Mouse (Mus musculus): Measurements from ENCODE around the gene Hoxb2. TPM values are rescaled to one million over a fixed set of nuclear protein-coding genes. Genes with fewer than 3 reads are reported as not detected.
A peak's percentile ranks its signal among the peaks of the same experiment; 100 is the strongest.

Gene Hoxb2
- polyA plus RNA-seq, 1 experiment, result 0.20 TPM

DNA sequence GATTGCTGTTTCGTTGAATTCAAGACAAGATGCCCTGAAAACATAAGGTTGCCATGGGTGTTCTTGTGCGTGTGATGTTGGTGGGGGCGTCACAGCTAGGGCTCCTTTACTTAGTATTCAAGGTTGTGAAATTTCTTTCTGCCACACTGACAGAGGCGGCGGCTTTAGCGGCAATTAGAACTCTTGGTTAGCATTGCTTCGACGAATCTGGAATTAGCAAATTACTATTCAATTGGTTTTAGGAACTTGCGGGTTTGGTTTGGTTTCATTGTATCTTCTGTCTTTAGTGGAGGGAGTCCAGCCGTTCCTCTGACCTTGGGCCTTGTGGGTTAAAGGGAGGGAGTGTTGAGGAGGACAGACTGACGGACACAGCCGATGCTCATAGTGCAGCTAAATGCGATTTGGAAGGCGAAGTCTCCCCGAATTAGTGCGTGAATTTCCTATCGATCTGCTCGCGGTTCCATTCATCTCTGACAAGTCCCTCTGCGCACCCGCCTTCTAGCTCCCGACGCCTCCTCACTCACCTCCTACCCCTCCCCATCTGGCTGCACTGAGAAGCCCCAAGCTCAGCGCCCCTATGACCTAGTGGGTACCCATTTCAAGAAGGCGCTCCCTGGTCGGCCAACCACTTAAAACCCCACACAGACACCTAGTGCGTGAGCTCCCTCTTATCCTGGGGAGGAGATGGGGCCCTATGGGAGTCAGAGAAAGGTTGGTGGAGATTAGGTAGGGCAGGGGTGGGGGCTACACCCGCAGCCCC lies 32.5 kb upstream of the Hoxb2 start, which contains the start of gene Hoxb4:
Gene Hoxb4 (plus strand): TSS at position 660 of the 760 bp plus-strand sequence.
- Histone ChIP-seq H3K4me1 (ENCODE audit: control insufficient read depth, insufficient read depth, low read length) (peaks cover 7% of the 10 kb centered on the region), H3K36me3 (ENCODE audit: control insufficient read depth, insufficient read depth, low read length) (no peaks in the 10 kb centered on the region), H3K27me3 (ENCODE audit: control insufficient read depth, insufficient read depth, low read length) (peaks cover 13% of the 10 kb centered on the region; the same call in 1 of the 2 replicates), H3K4me3 (ENCODE audit: control insufficient read depth, low read depth, low read length) (peak within 1 kb of the TSS; percentile 34), H3K27ac (ENCODE audit: control insufficient read depth, insufficient read depth, low read depth, low read length) (no peak within 1 kb of the TSS)
- TF ChIP-seq POLR2A (IDR thresholded peaks at IDR 0.05; ENCODE audit: control insufficient read depth, low read depth, low read length) (no peak), CTCF (IDR thresholded peaks at IDR 0.05; ENCODE audit: control insufficient read depth, insufficient read depth, insufficient replicate concordance, low read depth, low read length) (no peak)

DNA sequence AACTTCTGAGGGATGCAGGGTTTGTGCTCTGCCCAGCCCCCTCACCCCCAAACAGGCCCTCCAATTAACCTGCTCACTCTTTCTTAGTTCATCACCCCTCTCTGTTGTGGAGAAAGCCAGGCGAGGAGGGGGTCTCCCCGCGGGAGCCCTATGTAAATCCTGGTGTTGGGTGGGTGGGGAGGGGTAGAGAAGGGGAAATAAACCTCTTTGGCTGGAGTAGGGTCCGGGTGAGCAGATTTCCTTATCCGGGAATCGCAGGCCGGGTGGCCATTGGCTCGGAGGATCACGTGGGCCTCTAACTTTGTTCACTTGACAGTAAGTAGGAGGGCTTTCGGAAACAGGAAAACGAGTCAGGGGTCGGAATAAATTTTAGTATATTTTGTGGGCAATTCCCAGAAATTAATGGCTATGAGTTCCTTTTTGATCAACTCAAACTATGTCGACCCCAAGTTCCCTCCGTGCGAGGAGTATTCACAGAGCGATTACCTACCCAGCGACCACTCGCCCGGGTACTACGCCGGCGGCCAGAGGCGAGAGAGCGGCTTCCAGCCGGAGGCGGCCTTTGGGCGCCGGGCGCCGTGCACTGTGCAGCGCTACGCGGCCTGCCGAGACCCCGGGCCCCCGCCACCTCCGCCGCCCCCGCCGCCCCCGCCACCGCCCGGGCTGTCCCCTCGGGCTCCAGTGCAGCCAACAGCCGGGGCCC lies 31.8 kb upstream of the Hoxb2 start:
- peaks cover 7% of the 10 kb centered on the region for H3K4me1 ChIP-seq (ENCODE audit: control insufficient read depth, insufficient read depth, low read length)
- H3K27me3 ChIP-seq (ENCODE audit: control insufficient read depth, insufficient read depth, low read length), result peaks cover 13% of the 10 kb centered on the region; the same call in 1 of the 2 replicates
- no peak overlapping the region for H3K27ac ChIP-seq (ENCODE audit: control insufficient read depth, insufficient read depth, low read depth, low read length)
- TF ChIP-seq POLR2A (IDR thresholded peaks at IDR 0.05; ENCODE audit: control insufficient read depth, low read depth, low read length) (no peak), CTCF (IDR thresholded peaks at IDR 0.05; ENCODE audit: control insufficient read depth, insufficient read depth, insufficient replicate concordance, low read depth, low read length) (no peak)
- H3K4me3 ChIP-seq (ENCODE audit: control insufficient read depth, low read depth, low read length), result peak overlapping the region; percentile 34
- H3K36me3 ChIP-seq (ENCODE audit: control insufficient read depth, insufficient read depth, low read length), result no peaks in the 10 kb centered on the region

DNA sequence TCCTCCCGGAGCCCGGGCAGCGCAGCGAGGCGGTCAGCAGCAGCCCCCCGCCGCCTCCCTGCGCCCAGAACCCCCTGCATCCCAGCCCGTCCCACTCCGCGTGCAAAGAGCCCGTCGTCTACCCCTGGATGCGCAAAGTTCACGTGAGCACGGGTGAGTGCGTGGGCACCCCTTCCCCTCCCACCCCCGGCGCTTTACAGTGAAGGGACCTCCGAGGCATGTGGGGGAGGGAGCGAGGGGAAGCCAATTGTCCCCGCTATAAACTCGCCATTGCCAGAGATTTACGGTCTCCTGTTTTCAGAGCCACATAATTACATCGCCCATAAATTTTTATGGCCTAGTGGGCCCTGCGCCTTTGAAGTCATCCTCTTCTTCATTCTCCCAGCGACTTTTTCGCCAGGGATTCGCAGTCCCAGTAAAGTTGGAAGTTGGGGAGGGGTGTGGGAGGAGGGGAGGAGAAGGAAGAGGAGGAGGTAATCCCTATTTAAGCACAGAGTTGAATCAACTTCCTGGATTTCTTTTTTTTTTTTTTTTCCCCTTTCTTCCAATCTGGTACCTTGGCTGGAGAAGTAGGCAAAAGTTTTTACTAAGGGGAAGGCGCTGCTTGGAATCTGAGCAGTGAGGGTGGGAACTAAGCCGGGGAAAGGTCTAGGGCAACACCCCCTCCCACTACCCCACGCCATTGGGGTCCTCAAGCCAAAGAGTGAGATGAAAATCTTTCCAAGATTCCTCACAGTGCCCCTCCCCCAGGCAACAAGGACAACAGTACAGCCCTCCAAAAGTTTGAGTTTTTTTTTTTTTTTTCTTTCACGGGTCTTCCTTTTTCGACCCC lies 31.0 kb upstream of the Hoxb2 start:
- peak overlapping the region; percentile 34 for H3K4me3 ChIP-seq (ENCODE audit: control insufficient read depth, low read depth, low read length)
- H3K27ac ChIP-seq (ENCODE audit: control insufficient read depth, insufficient read depth, low read depth, low read length), result no peak overlapping the region
- peaks cover 7% of the 10 kb centered on the region for H3K4me1 ChIP-seq (ENCODE audit: control insufficient read depth, insufficient read depth, low read length)
- TF ChIP-seq POLR2A (IDR thresholded peaks at IDR 0.05; ENCODE audit: control insufficient read depth, low read depth, low read length) (no peak), CTCF (IDR thresholded peaks at IDR 0.05; ENCODE audit: control insufficient read depth, insufficient read depth, insufficient replicate concordance, low read depth, low read length) (no peak)
- H3K27me3 ChIP-seq (ENCODE audit: control insufficient read depth, insufficient read depth, low read length), result peaks cover 10% of the 10 kb centered on the region; the same call in 1 of the 2 replicates
- H3K36me3 ChIP-seq (ENCODE audit: control insufficient read depth, insufficient read depth, low read length), result no peaks in the 10 kb centered on the region

DNA sequence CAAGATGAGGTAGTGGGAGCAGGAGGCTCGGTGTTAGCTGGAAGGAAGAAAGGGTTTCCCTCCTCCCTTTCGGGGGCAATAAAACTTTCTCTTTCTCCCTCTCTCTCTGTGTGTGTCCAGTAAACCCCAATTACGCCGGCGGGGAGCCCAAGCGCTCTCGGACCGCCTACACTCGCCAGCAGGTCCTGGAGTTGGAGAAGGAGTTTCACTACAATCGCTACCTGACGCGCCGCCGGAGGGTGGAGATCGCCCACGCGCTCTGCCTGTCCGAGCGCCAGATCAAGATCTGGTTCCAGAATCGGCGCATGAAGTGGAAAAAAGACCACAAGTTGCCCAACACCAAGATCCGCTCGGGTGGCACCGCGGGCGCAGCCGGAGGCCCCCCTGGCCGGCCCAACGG lies 30.4 kb upstream of the Hoxb2 start:
- Histone ChIP-seq H3K36me3 (ENCODE audit: control insufficient read depth, insufficient read depth, low read length) (no peaks in the 10 kb centered on the region), H3K4me1 (ENCODE audit: control insufficient read depth, insufficient read depth, low read length) (peaks cover 7% of the 10 kb centered on the region), H3K27ac (ENCODE audit: control insufficient read depth, insufficient read depth, low read depth, low read length) (no peak overlapping the region), H3K4me3 (ENCODE audit: control insufficient read depth, low read depth, low read length) (no peak overlapping the region; the same call in 1 of the 2 replicates), H3K27me3 (ENCODE audit: control insufficient read depth, insufficient read depth, low read length) (peaks cover 5% of the 10 kb centered on the region; the same call in 1 of the 2 replicates)
- TF ChIP-seq POLR2A (IDR thresholded peaks at IDR 0.05; ENCODE audit: control insufficient read depth, low read depth, low read length) (no peak), CTCF (IDR thresholded peaks at IDR 0.05; ENCODE audit: control insufficient read depth, insufficient read depth, insufficient replicate concordance, low read depth, low read length) (no peak)

DNA sequence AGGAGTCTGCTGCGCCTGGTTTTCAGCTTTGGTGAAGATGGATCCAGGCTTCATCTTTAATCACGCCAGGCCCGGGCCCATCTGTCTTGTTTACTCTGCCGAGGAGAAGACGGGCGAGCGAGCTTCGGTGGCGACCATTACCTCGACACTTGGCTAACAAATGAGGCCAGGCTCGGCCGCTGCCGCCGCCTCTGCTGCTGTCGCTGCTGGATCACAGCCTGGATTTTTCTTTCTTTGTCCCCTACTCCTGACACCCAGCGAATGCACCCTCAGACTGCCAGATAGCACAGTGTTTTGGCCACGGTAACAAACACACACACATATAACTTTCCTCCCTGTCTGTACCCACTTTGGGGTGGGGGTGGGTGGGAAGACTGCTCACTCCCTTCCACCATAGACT lies 29.6 kb upstream of the Hoxb2 start:
- H3K4me3 ChIP-seq (ENCODE audit: control insufficient read depth, low read depth, low read length), result no peak overlapping the region
- TF ChIP-seq CTCF (IDR thresholded peaks at IDR 0.05; ENCODE audit: control insufficient read depth, insufficient read depth, insufficient replicate concordance, low read depth, low read length), result no peak
- H3K27me3 ChIP-seq (ENCODE audit: control insufficient read depth, insufficient read depth, low read length), result peaks cover 5% of the 10 kb centered on the region
- H3K4me1 ChIP-seq (ENCODE audit: control insufficient read depth, insufficient read depth, low read length), result peaks cover 7% of the 10 kb centered on the region
- H3K27ac ChIP-seq (ENCODE audit: control insufficient read depth, insufficient read depth, low read depth, low read length), result no peak overlapping the region
- H3K36me3 ChIP-seq (ENCODE audit: control insufficient read depth, insufficient read depth, low read length), result no peaks in the 10 kb centered on the region

DNA sequence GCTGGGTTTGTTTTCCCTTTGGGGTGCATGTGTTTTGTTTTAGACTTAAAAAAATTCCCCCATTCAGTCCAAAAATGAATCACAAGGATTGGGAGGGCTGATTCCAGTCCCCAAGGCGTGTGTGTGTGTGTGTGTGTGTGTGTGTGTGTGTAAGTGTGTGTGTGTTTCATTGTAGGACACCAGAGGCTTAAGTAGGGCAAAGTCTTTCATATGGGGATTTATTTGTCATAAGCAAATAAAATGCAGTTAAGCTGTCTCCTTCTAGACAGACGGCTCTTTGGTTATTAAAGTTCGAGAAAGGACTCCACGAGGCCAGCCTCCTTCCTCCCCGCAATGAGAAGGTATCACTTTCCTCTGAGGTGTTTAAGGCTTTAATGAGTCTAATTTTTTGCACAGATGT lies 28.5 kb upstream of the Hoxb2 start:
- H3K4me3 ChIP-seq (ENCODE audit: control insufficient read depth, low read depth, low read length), result no peak overlapping the region
- H3K4me1 ChIP-seq (ENCODE audit: control insufficient read depth, insufficient read depth, low read length), result peaks cover 10% of the 10 kb centered on the region
- peaks cover 8% of the 10 kb centered on the region for H3K27me3 ChIP-seq (ENCODE audit: control insufficient read depth, insufficient read depth, low read length)
- TF ChIP-seq POLR2A (IDR thresholded peaks at IDR 0.05; ENCODE audit: control insufficient read depth, low read depth, low read length), result no peak
- TF ChIP-seq CTCF (IDR thresholded peaks at IDR 0.05; ENCODE audit: control insufficient read depth, insufficient read depth, insufficient replicate concordance, low read depth, low read length), result no peak
- no peak overlapping the region for H3K27ac ChIP-seq (ENCODE audit: control insufficient read depth, insufficient read depth, low read depth, low read length)
- H3K36me3 ChIP-seq (ENCODE audit: control insufficient read depth, insufficient read depth, low read length), result no peaks in the 10 kb centered on the region

DNA sequence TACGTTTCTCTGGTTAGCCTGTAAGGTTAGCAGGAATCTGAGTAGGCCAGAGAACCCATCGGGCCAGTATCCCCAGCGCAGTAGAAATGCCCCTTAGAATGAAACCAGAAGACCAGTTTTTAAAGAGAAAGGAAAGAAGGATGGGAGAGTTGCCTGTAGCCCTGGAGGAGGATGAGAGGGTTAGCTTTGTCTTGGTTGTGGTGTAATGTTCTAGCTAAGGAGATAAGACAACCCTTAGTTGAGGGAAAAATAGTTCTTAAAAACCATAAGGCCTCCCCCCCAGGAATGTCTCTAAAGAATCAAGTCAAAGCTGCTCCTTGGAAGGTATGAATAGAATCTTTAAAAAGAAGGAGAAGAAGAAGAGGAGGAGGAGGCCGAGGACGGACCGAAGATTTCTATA lies 27.6 kb upstream of the Hoxb2 start:
- peaks cover 10% of the 10 kb centered on the region for H3K4me1 ChIP-seq (ENCODE audit: control insufficient read depth, insufficient read depth, low read length)
- no peaks in the 10 kb centered on the region for H3K36me3 ChIP-seq (ENCODE audit: control insufficient read depth, insufficient read depth, low read length)
- peaks cover 6% of the 10 kb centered on the region for H3K27me3 ChIP-seq (ENCODE audit: control insufficient read depth, insufficient read depth, low read length)
- no peak overlapping the region for H3K27ac ChIP-seq (ENCODE audit: control insufficient read depth, insufficient read depth, low read depth, low read length)
- H3K4me3 ChIP-seq (ENCODE audit: control insufficient read depth, low read depth, low read length), result no peak overlapping the region
- no peak for TF ChIP-seq CTCF (IDR thresholded peaks at IDR 0.05; ENCODE audit: control insufficient read depth, insufficient read depth, insufficient replicate concordance, low read depth, low read length)
- TF ChIP-seq POLR2A (IDR thresholded peaks at IDR 0.05; ENCODE audit: control insufficient read depth, low read depth, low read length), result no peak

Data from testis, adult 2 months (tissue).